Mouse (Mus musculus): ENCODE results near the gene Wfdc11.
"Not testable (repeated sequence)": the region's sequence is repeated elsewhere in the genome, so short reads cannot be mapped to it uniquely, and the experiment has no call there.

Gene Wfdc11

DNA sequence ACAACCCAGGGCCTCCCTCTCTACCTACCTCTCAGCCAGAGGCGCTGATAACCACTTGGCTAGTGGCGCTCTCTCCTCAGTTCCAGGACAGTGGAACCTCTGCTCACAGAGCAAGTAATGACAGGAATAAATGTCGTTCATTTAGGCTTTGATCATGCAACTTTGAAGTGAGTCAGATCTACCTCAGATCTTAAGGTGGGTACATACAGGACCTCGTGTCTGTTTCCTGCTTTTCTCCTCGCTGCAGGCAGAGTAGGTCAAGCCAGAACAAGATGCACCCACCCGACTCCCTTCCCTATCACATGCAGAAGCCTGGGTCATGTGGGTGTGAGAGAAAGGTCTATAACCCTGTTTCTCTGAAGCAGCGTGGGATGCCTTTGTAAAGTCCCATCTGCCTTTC, at the start of gene Wfdc11:
Gene Wfdc11 (minus strand): TSS at position 101 of the 400 bp plus-strand sequence.
- no peak for DNase-seq (ENCODE audit: low read depth in 1 of 2, low spot score in 2 of 2)

DNA sequence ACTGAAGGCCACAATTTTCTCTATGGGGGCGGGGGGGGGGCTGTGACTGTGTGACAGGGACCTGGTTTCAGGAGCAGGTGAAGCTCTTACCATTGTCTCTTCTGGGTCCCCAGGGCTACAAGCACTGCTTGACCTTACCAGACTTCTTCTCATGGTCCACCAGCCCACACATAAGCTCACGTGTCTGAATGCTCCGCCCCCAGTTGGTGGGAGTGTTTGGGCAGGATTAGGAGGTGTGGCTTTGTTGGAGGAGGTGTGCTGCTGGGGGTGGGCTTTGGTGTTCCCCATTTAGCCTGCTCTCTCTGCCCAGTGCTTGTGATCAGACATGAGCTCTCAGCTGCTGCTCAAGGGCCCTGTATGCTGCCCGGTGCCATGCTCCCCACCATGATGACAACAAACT, 49.4 kb upstream of the Wfdc11 start:
- no peak for DNase-seq (ENCODE audit: low read depth in 1 of 2, low spot score in 2 of 2)

DNA sequence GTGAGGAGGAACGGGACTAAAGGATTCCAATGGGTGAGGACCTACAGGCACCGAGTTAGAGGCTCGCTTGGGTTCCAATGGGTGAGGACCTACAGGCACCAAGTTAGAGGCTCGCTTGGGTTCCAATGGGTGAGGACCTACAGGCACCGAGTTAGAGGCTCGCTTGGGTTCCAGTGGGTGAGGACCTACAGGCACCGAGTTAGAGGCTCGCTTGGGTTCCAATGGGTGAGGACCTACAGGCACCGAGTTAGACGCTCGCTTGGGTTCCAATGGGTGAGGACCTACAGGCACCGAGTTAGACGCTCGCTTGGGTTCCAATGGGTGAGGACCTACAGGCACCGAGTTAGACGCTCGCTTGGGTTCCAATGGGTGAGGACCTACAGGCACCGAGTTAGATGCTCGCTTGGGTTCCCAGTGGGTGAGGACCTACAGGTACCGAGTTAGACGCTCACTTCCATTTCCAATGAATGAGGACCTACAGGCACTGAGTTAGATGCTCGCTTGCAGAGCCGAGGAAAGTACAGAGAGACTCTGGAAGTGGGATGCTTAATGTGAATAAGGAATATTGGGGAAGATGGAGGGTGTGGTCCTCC, 42.4 kb upstream of the Wfdc11 start:
- not testable (repeated sequence) for DNase-seq (ENCODE audit: low read depth in 1 of 2, low spot score in 2 of 2)

DNA sequence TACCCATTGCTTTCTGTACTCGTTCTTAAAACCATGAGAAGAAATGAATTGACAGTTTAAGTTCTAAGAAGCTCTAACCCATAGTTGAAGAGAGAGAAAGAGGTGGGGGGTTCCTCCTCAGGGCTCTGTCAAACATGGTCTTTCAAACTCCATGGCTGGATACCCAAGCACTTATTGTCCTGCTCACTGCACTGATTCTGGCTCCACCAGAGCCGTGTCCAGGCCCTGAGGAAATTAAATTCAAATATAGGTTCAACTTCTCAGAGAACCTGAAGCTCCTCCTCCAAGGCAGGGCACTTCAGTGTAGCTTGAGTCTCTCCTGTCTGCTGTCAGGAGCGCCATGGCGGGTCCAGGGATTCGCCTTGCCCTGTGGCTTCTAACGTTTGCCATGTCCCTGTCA, 41.1 kb upstream of the Wfdc11 start, which contains the start of gene Spint5:
Gene Spint5 (plus strand): TSS at position 301 of the 400 bp plus-strand sequence.
- no peak for DNase-seq (ENCODE audit: low read depth in 1 of 2, low spot score in 2 of 2)

DNA sequence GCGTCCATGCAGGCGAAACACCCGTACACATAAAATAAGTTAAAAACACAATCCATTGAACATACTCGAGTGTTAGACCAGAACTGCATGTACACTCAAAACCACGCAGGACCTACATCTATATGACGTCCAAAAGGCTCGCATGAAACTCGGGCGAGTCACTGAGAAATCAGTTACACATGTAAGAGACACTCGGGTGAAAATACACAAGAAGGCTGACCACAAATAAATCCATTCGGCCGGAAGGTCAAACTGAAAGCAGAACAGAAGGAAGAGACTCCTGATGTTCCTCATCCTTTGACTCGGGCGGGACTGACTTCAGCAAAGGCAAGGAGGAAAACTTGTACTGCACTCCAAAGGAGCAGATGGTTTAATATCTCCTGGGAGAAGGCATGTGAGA, 32.1 kb upstream of the Wfdc11 start:
- no peak for DNase-seq (ENCODE audit: low read depth in 1 of 2, low spot score in 2 of 2)

DNA sequence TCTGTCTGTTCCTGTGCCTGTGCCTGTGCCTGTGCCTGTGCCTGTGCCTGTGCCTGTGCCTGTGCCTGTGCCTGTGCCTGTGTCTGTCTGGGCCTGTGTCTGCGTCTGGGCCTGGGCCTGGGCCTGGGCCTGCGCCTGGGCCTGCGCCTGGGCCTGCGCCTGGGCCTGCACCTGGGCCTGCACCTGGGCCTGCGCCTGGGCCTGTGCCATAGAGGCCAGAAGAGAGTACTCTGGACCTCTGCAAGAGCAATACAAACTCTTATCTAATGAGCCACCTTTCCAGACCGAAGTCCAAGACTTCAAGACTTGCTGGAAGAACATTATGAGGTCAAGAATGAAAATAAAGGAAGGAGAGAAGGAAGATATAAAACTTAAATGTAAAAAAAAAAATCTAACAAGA, 31.4 kb upstream of the Wfdc11 start:
- DNase-seq (ENCODE audit: low read depth in 1 of 2, low spot score in 2 of 2), result no peak

DNA sequence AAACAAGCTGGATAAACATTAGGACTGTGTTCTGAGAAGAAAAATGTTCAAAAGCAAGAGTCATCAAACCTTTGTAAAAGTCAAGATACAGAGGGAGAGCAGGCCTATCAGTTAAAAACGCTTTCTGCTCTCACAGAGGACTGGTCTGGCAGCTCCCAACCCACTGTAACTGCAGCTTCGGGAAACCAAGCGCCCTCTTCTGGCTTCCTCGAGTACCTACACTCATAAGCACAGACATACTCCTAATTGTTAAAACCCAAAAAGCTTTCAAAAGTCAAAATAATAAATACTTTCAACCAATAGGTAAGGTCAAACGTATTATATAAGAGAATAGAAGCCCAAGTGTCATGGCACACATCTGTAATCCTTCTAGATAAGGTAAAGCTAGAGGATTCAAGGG, 30.3 kb upstream of the Wfdc11 start:
- no peak for DNase-seq (ENCODE audit: low read depth in 1 of 2, low spot score in 2 of 2)

DNA sequence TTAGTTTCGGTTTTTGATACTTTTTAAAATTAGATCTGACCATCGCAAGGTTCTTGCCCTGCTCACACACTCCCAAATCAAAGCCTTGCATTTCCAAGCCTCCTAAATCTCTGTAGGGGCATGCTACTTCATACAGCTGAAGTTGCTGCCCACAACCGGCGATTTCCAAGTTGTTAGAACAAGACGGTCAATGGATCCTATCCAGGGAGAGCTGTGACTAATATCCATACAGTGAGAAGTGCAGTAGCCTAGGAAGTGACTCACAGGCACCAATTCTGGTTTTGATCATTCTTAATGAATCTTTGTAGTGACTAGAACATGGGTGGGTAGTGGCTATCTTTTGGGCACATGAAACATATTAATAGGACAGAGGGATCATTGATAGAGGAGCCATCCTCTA, 27.9 kb upstream of the Wfdc11 start:
- no peak for DNase-seq (ENCODE audit: low read depth in 1 of 2, low spot score in 2 of 2)

DNA sequence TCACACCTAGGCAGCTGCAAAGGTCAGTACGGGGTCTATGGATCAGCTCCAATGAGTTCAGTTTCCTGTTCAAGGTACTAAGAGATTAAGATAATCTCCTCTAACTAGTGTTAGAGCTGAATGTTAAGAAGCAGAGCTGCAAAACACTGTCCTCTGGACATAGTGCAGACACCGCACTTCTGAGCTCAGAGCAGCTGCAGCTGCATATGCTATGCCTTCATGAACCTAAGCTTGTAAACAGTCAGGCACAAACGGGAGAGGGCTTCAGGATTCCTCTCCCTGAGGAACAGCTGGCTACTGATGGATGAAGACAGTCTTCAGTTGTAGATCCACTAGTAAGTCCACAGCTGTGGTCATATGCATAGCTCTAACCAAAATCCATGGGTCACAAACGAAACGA, 27.1 kb upstream of the Wfdc11 start:
- DNase-seq (ENCODE audit: low read depth in 1 of 2, low spot score in 2 of 2), result no peak

DNA sequence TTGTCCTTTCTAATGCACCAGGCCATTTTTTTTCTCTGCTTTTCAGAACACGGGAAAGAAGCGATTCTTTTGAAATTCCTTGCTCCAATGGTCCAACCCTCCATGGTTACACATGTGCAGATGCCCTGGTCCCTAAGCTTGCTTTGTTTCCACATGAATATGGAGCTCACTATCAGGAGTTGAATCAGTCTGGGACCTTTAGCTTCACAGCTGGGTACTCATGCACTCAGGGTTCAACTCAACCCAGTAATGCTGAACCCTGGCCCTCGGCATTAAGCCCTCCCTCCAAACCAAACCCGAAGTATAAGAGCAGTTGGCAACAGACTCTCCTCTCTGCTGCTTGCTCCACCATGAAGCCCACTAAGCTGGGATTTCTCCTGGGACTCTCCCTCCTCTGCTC, 24.3 kb upstream of the Wfdc11 start, which contains the start of gene Spint4:
Gene Spint4 (plus strand): TSS at position 301 of the 400 bp plus-strand sequence.
- no peak for DNase-seq (ENCODE audit: low read depth in 1 of 2, low spot score in 2 of 2)

DNA sequence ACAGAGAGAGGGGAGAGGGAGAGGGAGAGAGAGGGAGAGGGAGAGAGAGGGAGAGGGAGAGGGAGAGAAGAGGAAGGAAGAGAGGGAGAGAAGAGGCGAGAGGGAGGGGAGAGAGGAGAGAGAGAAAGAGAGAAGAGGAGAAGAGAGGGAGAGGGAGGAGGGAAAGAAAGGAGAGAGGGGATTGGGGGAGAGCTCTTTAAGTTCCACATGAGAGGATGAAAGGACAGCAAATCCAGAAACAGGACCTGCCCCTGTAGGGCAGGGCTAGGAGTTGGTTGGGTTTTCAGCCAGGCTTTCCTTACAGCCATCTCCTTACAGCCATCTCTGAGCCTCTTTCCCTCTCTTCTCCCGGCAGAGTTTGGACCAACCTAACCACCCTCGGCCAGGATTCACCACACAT, 10.9 kb upstream of the Wfdc11 start, which contains the start of gene Wfdc13:
Gene Wfdc13 (plus strand): TSS at position 301 of the 400 bp plus-strand sequence.
- no peak for DNase-seq (ENCODE audit: low read depth in 1 of 2, low spot score in 2 of 2)

DNA sequence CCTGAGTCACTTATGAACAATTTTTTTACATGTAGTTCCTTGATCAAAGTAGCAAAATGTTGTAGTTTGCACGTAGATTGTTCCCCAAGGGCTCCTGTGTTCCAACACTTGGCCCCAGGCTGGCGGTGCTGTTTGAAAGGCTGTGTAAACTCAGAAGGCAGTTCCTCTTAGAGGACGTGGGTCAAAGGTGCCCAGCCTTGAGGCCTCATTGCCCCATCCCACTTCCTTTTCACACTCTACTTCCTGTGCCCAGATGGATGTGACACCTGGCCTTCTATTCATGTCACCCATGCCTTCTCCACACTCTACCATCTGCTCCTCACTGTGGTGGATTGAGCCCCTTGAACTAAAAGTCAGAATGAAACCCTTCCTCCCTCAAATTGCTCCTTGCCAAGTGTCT, 6.0 kb upstream of the Wfdc11 start:
- no peak for DNase-seq (ENCODE audit: low read depth in 1 of 2, low spot score in 2 of 2)

DNA sequence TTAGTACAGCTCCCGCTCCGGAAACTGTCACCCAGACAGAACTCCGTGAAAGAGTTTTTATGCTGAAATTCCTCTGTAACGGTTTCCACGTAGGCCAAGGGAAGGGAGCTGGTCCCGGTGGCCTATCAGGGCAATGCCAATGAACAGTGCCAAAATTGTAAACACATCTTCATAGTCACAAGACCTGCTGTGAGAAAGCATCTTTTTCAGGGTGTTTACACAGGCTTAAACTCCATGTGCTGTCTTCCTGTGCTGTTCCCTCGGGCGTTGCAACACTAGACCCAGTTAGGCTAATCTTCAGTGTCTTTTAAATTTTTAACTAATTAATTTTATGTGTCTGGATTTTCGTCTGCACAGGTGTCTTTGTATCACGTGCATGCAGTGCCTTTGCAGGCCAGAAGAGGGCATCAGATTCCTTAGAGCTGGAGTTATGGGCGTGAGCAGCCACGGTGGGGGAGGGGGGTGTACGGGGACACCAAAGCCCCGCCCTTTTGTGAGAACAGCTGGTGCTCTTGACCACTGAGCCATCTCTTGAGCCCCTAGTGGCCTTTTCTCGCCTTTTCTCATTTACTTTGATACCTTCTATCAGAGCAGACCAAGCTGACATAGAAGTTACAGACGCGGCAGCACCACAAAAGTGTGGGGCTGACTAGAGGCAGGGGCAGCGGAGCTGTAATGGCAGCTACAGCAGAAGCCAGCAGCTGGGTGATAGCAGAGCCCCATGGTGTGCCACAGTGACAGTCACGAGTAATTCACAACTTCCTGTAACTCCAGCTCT, 5.2 kb upstream of the Wfdc11 start:
- DNase-seq (ENCODE audit: low read depth in 1 of 2, low spot score in 2 of 2), result peak; percentile 8 to 9

DNA sequence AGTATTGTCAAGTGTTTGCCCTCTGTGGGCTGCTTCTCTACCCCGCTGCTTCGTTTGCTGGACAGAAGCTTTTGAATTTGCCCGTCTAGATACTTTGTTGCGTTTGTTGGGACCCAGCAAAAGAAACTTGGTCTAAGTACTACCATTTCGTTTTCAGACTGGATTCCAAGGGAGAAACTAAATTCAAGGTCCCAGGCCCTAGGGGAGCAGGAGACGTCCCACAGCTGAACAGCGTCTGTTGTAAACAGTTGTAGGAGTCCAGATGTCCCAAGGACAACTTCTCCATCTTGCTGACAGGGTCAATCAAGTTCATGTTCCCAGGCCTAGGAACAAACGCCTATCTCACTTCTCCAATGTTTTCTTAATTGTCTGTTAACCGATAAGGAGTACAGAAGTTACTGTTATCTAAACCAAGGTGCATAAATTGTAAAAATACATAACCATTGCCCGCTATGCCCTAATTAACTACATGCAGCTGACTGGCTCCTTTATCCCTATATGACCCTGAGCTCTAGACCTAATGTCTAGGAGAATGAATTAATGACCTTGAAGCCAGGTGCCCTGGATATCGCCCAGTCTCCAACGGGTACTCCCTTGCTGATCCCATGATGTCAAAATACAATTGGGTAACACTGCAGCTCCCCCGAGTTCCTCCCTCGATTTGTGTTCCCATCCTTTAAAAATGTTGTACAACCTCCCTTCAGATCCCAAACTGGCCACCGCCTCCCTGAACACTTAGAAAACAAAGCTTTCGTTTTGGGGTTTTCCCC, 3.2 kb upstream of the Wfdc11 start:
- DNase-seq (ENCODE audit: low read depth in 1 of 2, low spot score in 2 of 2), result no peak

DNA sequence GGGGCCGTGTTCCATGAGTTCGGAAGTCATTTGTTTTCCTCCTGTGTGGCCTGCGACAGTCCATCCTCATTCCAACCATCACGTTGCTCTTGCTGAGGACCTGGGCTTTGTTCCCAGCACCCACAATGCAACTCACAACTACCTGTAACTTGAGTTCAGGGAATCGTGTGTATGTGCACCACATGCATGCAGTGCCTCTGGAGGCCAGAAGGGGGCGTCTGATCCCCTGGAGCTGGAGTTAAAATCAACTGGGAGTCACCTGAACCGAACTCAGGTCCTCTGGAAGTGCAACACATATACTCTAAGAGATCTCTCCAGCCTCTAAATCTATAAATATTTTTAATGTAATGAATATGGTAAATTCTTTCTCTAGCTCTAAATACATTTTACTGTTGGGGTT, 2.2 kb upstream of the Wfdc11 start:
- DNase-seq (ENCODE audit: low read depth in 1 of 2, low spot score in 2 of 2), result no peak

DNA sequence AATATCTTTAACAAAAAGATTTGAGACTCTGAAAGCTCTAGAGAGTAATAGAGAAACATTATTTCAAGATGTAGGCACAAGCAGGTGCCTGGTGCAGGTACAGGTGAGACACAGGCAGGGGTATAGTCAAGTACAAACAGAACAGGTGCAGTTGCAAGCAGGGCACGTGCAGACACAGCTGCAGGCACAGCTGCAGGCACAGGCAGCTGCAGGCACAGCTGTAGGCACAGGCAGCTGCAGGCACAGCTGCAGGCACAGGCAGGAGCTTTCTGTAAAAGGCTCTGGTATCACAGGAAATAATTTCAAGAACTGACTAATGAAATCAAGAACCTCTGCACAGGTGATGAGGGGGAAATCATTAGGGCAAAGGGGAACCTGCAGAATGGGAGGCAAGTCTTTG, 2.9 kb downstream of the Wfdc11 start:
- DNase-seq (ENCODE audit: low read depth in 1 of 2, low spot score in 2 of 2), result no peak

DNA sequence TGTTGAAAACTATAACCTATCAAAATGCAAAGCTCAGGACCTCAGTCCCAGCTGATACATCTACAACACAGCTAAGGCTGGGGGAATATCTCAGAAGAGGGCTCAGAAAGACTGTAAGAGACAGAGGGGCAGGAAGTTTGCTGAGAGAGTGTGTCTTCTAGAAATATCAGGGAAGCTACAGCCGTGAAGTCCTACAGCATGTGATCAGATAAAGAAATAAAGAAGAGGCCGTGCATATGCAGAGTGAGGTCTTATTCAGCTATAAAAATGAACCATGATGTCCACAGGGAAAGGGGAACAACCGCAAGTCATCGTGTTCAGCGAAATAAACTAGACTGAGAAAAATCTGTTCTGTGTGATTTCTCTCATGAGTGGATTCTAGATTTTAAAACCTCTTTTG, 3.6 kb downstream of the Wfdc11 start:
- no peak for DNase-seq (ENCODE audit: low read depth in 1 of 2, low spot score in 2 of 2)

DNA sequence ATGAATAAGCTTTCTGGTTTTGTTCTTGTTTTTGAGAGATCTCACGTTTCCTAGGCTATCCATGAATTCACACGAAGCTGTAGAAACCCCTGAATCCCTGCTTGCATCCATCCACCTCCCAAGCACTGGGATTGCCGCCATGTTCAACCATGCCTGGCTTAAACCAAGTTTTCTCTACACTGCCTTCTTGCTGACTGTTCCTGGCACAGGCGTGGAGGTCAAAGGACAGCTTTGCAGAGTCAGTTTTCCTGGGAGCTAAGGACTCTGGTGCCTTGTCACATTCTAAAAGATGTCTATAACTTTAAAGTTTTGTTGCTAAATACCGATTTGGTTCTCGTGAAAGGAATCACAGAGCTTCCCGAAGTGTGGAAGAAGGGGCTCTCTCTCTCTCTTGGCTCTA, 9.0 kb downstream of the Wfdc11 start:
- DNase-seq (ENCODE audit: low read depth in 1 of 2, low spot score in 2 of 2), result no peak

DNA sequence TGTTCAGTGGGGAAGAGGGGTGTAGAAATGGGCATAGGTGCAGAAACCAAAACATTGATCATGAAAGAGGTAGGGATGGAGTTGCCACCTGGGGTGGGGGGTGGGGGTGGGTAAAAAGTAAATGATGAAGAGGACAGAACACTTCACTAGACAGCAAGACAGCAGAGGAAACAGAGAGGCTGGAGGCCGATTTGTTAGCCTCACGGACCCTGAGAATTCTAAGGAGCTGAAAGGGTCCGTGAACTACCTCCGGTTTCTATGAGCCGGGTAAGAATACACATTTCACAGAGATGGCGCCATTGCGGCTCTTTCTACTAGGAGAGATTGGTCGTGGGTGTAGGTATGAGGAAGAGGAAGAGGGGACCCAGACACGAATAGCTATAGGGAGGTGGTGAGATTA, 17.4 kb downstream of the Wfdc11 start, which contains the start of gene Wfdc9:
Gene Wfdc9 (minus strand): TSS at position 101 of the 400 bp plus-strand sequence.
- no peak for DNase-seq (ENCODE audit: low read depth in 1 of 2, low spot score in 2 of 2)

DNA sequence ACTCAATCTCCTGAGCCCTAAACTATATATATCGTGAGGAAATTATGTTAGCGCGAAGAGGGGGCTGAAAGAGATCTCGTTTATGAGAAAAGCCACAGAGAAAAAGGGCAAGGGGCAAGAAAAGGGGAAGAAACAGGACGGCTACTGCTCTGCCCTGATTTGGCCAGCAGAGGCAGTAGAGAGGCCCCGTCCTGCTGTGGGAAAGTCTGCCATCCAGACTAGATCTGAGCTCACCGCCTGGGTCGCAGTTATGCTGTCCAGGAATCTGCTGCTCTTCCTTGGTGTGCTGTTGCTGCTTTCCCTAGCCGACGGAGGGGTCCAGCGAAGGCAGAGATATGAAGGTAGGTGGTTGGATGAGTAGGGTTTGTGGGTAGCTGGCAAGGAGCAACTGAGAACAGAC, 18.0 kb downstream of the Wfdc11 start, which contains the start of gene Wfdc10:
Gene Wfdc10 (plus strand): TSS at position 189 of the 400 bp plus-strand sequence.
- peak in 1 of 2 experiments; percentile 59 for DNase-seq (ENCODE audit: low read depth in 1 of 2, low spot score in 2 of 2)

DNA sequence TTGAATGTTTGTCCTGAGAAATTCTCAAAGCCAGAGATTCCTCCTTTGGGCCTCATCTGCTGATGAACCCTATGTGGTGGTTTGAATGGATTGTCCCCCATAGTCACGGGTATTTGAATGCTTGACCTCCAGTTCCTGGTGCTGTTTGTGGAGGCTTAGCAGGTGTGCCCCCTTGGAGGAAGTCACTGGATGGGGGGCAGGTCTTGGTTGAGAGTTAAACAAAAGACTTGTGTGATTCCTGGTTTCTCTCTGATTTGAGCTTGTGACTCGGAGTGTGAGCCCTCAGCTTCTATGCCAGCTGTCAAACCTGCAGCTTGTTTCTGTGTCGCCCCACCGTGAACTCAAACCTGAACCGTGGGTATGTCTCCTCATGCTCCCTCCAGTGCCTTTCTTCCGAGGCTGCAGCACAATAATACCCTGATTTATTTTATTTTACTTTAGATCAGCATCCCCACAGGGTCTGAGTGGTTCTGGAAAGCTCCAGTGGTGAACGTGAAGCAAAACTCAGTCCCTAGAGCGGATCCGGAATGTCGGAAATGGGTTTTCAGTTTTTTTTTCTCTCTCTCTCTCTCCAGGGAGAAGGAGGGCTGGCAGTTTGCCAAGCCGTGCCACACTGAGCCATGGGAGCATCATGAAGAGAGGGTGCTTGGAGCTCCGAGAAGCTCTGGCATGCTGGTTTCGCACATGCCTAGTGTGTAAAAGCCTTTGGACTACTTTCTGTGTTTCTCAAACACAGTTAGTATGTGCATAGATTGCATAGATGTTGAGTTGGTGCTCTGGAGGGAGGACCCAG, 31.8 kb downstream of the Wfdc11 start:
- DNase-seq (ENCODE audit: low read depth in 1 of 2, low spot score in 2 of 2), result no peak
